Mouse (Mus musculus) heart, postnatal 0 days (tissue): ENCODE measurements at regions not wholly inside any gene's neighbourhood (a gene's known extent, or its start where the extent isn't known, plus 50 kb on each side); places are given as distances from the start of the nearest gene placed in this dataset.

Experiments used
- ATAC-seq: fragments of 200-750 bp; cut with Nextera tagmentation; 2 replicates; pipeline ENCODE4 v1.8.0; 2017; ENCODE audit warnings: low read depth, moderate number of reproducible peaks, moderate library complexity; ENCODE audit not compliant: insufficient read depth
- DNase-seq: peaks from one replicate; pipeline ENCODE4 v3.0.0-alpha.2; 2016; ENCODE audit warnings: low spot score
- H3K27ac ChIP-seq: fragments of 300-500 bp; sonication (generic); 2 replicates; pipeline ENCODE4 v1.5.1; 2014; ENCODE audit warnings: low read depth, mild to moderate bottlenecking
- H3K27me3 ChIP-seq: fragments of 300-500 bp; sonication (generic); 2 replicates; pipeline ENCODE4 v1.6.1; 2014; ENCODE audit warnings: low read length, mixed read lengths; ENCODE audit not compliant: control insufficient read depth, insufficient read depth
- H3K36me3 ChIP-seq: fragments of 300-500 bp; sonication (generic); replicated peaks from 2 replicates; pipeline ENCODE4 v1.6.1; 2014; ENCODE audit warnings: low read length, mixed read lengths; ENCODE audit not compliant: control insufficient read depth, insufficient read depth
- H3K4me1 ChIP-seq: fragments of 300-500 bp; sonication (generic); 2 replicates; pipeline ENCODE4 v1.6.1; 2014; ENCODE audit warnings: antibody characterized with exemption; ENCODE audit not compliant: control insufficient read depth, insufficient read depth
- H3K4me2 ChIP-seq: fragments of 300-500 bp; sonication (generic); 2 replicates; pipeline ENCODE4 v1.6.1; 2014; ENCODE audit warnings: low read depth, mild to moderate bottlenecking, low read length, moderate library complexity
- H3K4me3 ChIP-seq: fragments of 300-500 bp; sonication (generic); 2 replicates; pipeline ENCODE4 v1.5.1; 2014; ENCODE audit warnings: low read depth, low read length
- H3K9ac ChIP-seq: fragments of 300-500 bp; sonication (generic); replicated peaks from 2 replicates; pipeline ENCODE4 v1.6.1; 2014; ENCODE audit warnings: low read depth, low read length, mixed read lengths
- H3K9me3 ChIP-seq: fragments of 300-500 bp; sonication (generic); replicated peaks from 2 replicates; pipeline ENCODE4 v1.6.1; 2016; ENCODE audit warnings: low read length; ENCODE audit not compliant: control insufficient read depth
- CTCF ChIP-seq: IDR thresholded peaks from 2 replicates; pipeline ENCODE4 v1.5.1; 2016; ENCODE audit warnings: antibody characterized with exemption, control low read depth, low read depth
- EP300 ChIP-seq: IDR thresholded peaks from 2 replicates; pipeline ENCODE4 v1.6.1; 2016; ENCODE audit warnings: antibody characterized with exemption, low read depth
- WGBS: fragments of 180-500 bp; shearing (Covaris S2); extraction: QIAGEN DNeasy Blood & Tissue Kit; methylation state at CpG from one replicate; pipeline ENCODE4 v1.1.7; 2014; 5-methylcytosine and 5-hydroxymethylcytosine counted together

DNA sequence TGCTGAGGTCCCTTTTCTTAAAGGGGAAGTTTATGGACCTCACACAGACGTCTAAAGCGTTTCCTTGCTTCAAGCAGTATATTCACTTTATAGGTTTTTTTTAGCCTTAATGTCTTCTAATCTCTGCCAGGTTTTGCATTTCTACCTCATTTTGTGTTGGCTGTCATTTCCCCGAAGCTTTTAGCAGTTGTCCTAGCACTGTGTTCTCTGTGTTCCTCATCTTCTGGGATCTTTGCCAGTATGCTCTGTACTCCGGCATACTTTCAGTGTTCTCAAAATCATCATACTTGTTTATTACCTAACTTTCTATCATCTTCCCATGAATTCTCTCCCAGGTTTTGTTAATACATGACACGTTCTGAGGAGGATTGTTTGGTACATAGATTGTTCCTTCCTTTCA, 333.5 kb upstream of the Lsamp start:
- Histone ChIP-seq H3K36me3 (no peaks in the 10 kb centered on the region), H3K27ac (no peak overlapping the region), H3K4me3 (no peak overlapping the region), H3K27me3 (no peaks in the 10 kb centered on the region), H3K9me3 (no peaks in the 10 kb centered on the region), H3K4me1 (no peaks in the 10 kb centered on the region), H3K9ac (no peak overlapping the region), H3K4me2 (no peak overlapping the region)
- 68% methylated on average over 5 of the region's 5 CpGs for WGBS
- TF ChIP-seq EP300 (no peak), CTCF (no peak)
- no peak for DNase-seq
- no peak for ATAC-seq

GRCm38 (mm10) chr16:39667905-39668304, 316.3 kb upstream of the Lsamp start:
- H3K9me3 ChIP-seq: no peaks in the 10 kb centered on the region
- WGBS: 89% methylated on average over 1 of the region's 1 CpGs
- no peak for ATAC-seq
- no peaks in the 10 kb centered on the region for H3K36me3 ChIP-seq
- H3K4me3 ChIP-seq: no peak overlapping the region
- no peaks in the 10 kb centered on the region for H3K27me3 ChIP-seq
- no peak overlapping the region for H3K4me2 ChIP-seq
- no peak for DNase-seq
- no peak overlapping the region for H3K27ac ChIP-seq
- no peak overlapping the region for H3K9ac ChIP-seq
- no peaks in the 10 kb centered on the region for H3K4me1 ChIP-seq
- no peak for TF ChIP-seq CTCF
- TF ChIP-seq EP300: no peak

GRCm38 (mm10) chr16:39672096-39672985, 311.8 kb upstream of the Lsamp start:
- Histone ChIP-seq H3K9ac (no peak overlapping the region), H3K36me3 (no peaks in the 10 kb centered on the region), H3K4me2 (no peak overlapping the region), H3K4me1 (no peaks in the 10 kb centered on the region), H3K4me3 (no peak overlapping the region), H3K9me3 (no peaks in the 10 kb centered on the region), H3K27me3 (no peaks in the 10 kb centered on the region), H3K27ac (no peak overlapping the region)
- TF ChIP-seq EP300: no peak
- no peak for TF ChIP-seq CTCF
- DNase-seq: no peak
- 56% methylated on average over 5 of the region's 5 CpGs for WGBS
- no peak for ATAC-seq

- Histone ChIP-seq H3K36me3 (no peaks in the 10 kb centered on the region), H3K9ac (no peak overlapping the region), H3K27me3 (no peaks in the 10 kb centered on the region), H3K9me3 (no peaks in the 10 kb centered on the region), H3K4me1 (no peaks in the 10 kb centered on the region), H3K27ac (no peak overlapping the region), H3K4me3 (no peak overlapping the region), H3K4me2 (no peak overlapping the region)
- TF ChIP-seq EP300 (no peak), CTCF (no peak)
- WGBS: 60% methylated on average over 3 of the region's 3 CpGs
- DNase-seq (no peak), ATAC-seq (no peak)
These were observed 308.4 kb upstream of the Lsamp start for GRCm38 (mm10) chr16:39675775-39676174.

- Histone ChIP-seq H3K27me3 (no peaks in the 10 kb centered on the region), H3K4me2 (no peak overlapping the region), H3K27ac (no peak overlapping the region), H3K4me1 (no peaks in the 10 kb centered on the region), H3K4me3 (no peak overlapping the region), H3K9ac (no peak overlapping the region), H3K36me3 (no peaks in the 10 kb centered on the region), H3K9me3 (no peaks in the 10 kb centered on the region)
- TF ChIP-seq EP300 (no peak), CTCF (no peak)
- 59% methylated on average over 4 of the region's 4 CpGs for WGBS
- no peak for ATAC-seq
- no peak for DNase-seq
These were observed 305.9 kb upstream of the Lsamp start for GRCm38 (mm10) chr16:39678285-39678684.

- H3K4me2 ChIP-seq: no peak overlapping the region
- no peaks in the 10 kb centered on the region for H3K36me3 ChIP-seq
- no peak for DNase-seq
- H3K4me1 ChIP-seq: 0 out of 2 replicates have a peak, but pooled peaks cover 4% of the 10 kb centered on the region
- no peak overlapping the region for H3K9ac ChIP-seq
- no peaks in the 10 kb centered on the region for H3K27me3 ChIP-seq
- no peak for ATAC-seq
- H3K9me3 ChIP-seq: no peaks in the 10 kb centered on the region
- no peak overlapping the region for H3K4me3 ChIP-seq
- TF ChIP-seq CTCF (no peak), EP300 (no peak)
- 56% methylated on average over 2 of the region's 2 CpGs for WGBS
- H3K27ac ChIP-seq: no peak overlapping the region
These were observed 291.1 kb upstream of the Lsamp start for GRCm38 (mm10) chr16:39693061-39693460.
